Mouse (Mus musculus) limb, embryonic 13.5 days (tissue): ENCODE measurements around the gene Gzmk. TPM values are rescaled to one million over a fixed set of nuclear protein-coding genes. Genes with fewer than 3 reads are reported as not detected.

Source experiments
- ATAC-seq: fragments of 200-750 bp; cut with Nextera tagmentation; 2 replicates; pipeline ENCODE4 v1.8.0; 2017; ENCODE audit warnings: low read depth, moderate number of reproducible peaks, moderate TSS enrichment; ENCODE audit not compliant: low FRiP score
- H3K27ac ChIP-seq: fragments of 300-500 bp; sonication (generic); 2 replicates; pipeline ENCODE4 v1.5.1; 2015; ENCODE audit warnings: inconsistent platforms, mild to moderate bottlenecking, moderate library complexity
- H3K27me3 ChIP-seq: fragments of 300-500 bp; sonication (generic); 2 replicates; pipeline ENCODE4 v1.6.1; 2015; ENCODE audit warnings: mild to moderate bottlenecking, inconsistent platforms
- H3K36me3 ChIP-seq: fragments of 300-500 bp; sonication (generic); 2 replicates; pipeline ENCODE4 v1.6.1; 2015; ENCODE audit warnings: inconsistent platforms, mild to moderate bottlenecking, moderate library complexity
- H3K4me1 ChIP-seq: fragments of 300-500 bp; sonication (generic); 2 replicates; pipeline ENCODE4 v1.6.1; 2015; ENCODE audit warnings: inconsistent platforms
- H3K4me2 ChIP-seq: fragments of 300-500 bp; sonication (generic); replicated peaks from 2 replicates; pipeline ENCODE4 v1.6.1; 2015; ENCODE audit warnings: inconsistent platforms, mild to moderate bottlenecking, moderate library complexity
- H3K4me3 ChIP-seq: fragments of 300-500 bp; sonication (generic); 2 replicates; pipeline ENCODE4 v1.5.1; 2015; ENCODE audit warnings: moderate library complexity, mild to moderate bottlenecking, inconsistent platforms
- H3K9ac ChIP-seq: fragments of 300-500 bp; sonication (generic); 2 replicates; pipeline ENCODE4 v1.6.1; 2015; ENCODE audit warnings: mild to moderate bottlenecking, inconsistent platforms
- H3K9me3 ChIP-seq: fragments of 300-500 bp; sonication (generic); 2 replicates; pipeline ENCODE4 v1.6.1; 2016; ENCODE audit warnings: inconsistent platforms
- WGBS: fragments of 180-500 bp; shearing (Covaris S2); methylation state at CpG from one replicate; pipeline ENCODE4 v1.1.7; 2015; 5-methylcytosine and 5-hydroxymethylcytosine counted together
- polyA plus RNA-seq: library from polyadenylated mRNA; unstranded; fragments of >200 nt; fragmentation: Nextera tagmentation; extraction: Ambion mirVana; gene quantifications from 2 replicates; pipeline ENCODE4 v1.2.1, GENCODE M21; 2015

The Gzmk gene
- polyA plus RNA-seq, 1 experiment from 2014 or later = not detected

GRCm38 (mm10) chr13:113129974-113130373, 95.7 kb downstream of the Gzmk start:
- no peaks in the 10 kb centered on the region for H3K36me3 ChIP-seq
- no peak overlapping the region for H3K4me3 ChIP-seq
- no peaks in the 10 kb centered on the region for H3K4me1 ChIP-seq
- H3K9ac ChIP-seq = no peak overlapping the region
- no peak overlapping the region for H3K27ac ChIP-seq
- 88% methylated on average over 1 of the region's 1 CpGs for WGBS
- no peak for ATAC-seq
- no peaks in the 10 kb centered on the region for H3K9me3 ChIP-seq
- H3K27me3 ChIP-seq = no peaks in the 10 kb centered on the region
- H3K4me2 ChIP-seq = no peak overlapping the region

Other genes starting within 250 kb of the Gzmk start
- 0.23 and 0.29 TPM in 2 replicates for gene Ccno, start 238.1 kb downstream of the Gzmk start, polyA plus RNA-seq
- gene Mcidas, start 232.1 kb downstream of the Gzmk start, polyA plus RNA-seq = not detected in 2 replicates
- gene Cdc20b, start 190.8 kb downstream of the Gzmk start, polyA plus RNA-seq = not detected in 2 replicates
- 201 and 206 TPM in 2 replicates for gene Gpx8, start 179.5 kb downstream of the Gzmk start, polyA plus RNA-seq
- not detected in 2 replicates for gene Gzma, start 124.9 kb downstream of the Gzmk start, polyA plus RNA-seq
- gene Esm1, start 16.2 kb downstream of the Gzmk start, polyA plus RNA-seq = 3.0 TPM in 2 replicates
- gene BC067074, start 67.3 kb upstream of the Gzmk start, polyA plus RNA-seq = 9.5 and 10.2 TPM in 2 replicates